Mouse (Mus musculus): ENCODE data around the gene Cnga1. TPM values are rescaled to one million over a fixed set of nuclear protein-coding genes. Genes with fewer than 3 reads are reported as not detected.
"Not testable (repeated sequence)": the region's sequence is repeated elsewhere in the genome, so short reads cannot be mapped to it uniquely, and the experiment has no call there.

Gene Cnga1
- polyA plus RNA-seq, 1 experiment from 2014 or later = not detected

DNA sequence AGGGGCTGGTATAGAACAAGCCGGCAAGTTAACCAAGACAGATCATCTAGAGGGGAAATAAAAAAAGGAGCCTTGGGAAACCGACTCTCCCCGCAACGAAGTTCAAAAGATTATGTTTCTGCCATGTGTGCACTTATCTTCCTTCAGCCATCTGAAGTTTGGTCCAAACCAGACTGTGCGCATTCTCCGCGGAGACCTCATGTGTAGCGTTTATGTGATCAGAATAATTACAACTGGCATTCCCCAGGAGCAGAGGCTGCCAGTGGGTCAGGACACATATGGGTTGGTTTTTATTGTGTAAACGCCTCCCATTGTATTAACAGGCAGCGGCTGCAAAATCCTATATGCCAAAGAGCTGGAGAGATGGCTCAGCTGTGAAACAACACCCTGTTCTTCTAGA is 64.5 kb downstream of the Cnga1 start:
- not testable (repeated sequence) for H3K36me3 ChIP-seq (ENCODE audit: control insufficient read depth, insufficient read depth, low read length); H3K27ac ChIP-seq (ENCODE audit: low read depth, low read length); H3K9me3 ChIP-seq (ENCODE audit: control insufficient read depth, low read length); H3K4me1 ChIP-seq (ENCODE audit: control insufficient read depth, insufficient read depth, low read depth, low read length); H3K4me3 ChIP-seq (ENCODE audit: low read length); H3K9ac ChIP-seq (ENCODE audit: low read depth, low read length); H3K27me3 ChIP-seq (replicated peaks; ENCODE audit: control insufficient read depth, insufficient read depth, low read length)
- ATAC-seq = peak; percentile 62; the same call in 1 of the 2 replicates
- H3K4me2 ChIP-seq (ENCODE audit: low read length) = peak overlapping the region; percentile 19; the same call in 1 of the 2 replicates
- WGBS = 25% methylated on average over 10 of the region's 10 CpGs

DNA sequence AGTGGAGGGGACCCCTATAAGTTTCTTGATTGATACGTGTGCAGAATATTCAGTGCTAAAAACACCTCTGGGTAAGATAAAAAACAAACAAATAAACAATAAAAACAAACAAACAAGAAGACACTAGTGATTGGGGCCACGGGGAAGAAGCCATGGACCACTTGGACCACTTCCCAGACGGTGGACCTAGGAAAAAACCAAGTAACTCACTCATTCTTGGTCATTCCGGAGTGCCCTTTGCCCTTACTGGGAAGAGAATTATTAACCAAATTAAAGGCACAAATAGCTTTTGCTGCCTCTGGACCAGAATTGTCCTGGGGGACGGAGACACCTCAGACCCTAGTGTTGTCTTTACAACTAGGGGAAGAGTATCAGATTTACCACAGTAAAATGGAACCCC is 78.5 kb downstream of the Cnga1 start:
- Histone ChIP-seq H3K4me2 (ENCODE audit: low read length) (no peak overlapping the region), H3K4me3 (ENCODE audit: low read length) (no peak overlapping the region), H3K27me3 (replicated peaks; ENCODE audit: control insufficient read depth, insufficient read depth, low read length) (no peaks in the 10 kb centered on the region), H3K4me1 (ENCODE audit: control insufficient read depth, insufficient read depth, low read depth, low read length) (no peaks in the 10 kb centered on the region), H3K9ac (ENCODE audit: low read depth, low read length) (no peak overlapping the region), H3K36me3 (ENCODE audit: control insufficient read depth, insufficient read depth, low read length) (no peaks in the 10 kb centered on the region), H3K9me3 (ENCODE audit: control insufficient read depth, low read length) (peaks cover 11% of the 10 kb centered on the region), H3K27ac (ENCODE audit: low read depth, low read length) (no peak overlapping the region)
- ATAC-seq = no peak
- WGBS = 85% methylated on average over 5 of the region's 5 CpGs

DNA sequence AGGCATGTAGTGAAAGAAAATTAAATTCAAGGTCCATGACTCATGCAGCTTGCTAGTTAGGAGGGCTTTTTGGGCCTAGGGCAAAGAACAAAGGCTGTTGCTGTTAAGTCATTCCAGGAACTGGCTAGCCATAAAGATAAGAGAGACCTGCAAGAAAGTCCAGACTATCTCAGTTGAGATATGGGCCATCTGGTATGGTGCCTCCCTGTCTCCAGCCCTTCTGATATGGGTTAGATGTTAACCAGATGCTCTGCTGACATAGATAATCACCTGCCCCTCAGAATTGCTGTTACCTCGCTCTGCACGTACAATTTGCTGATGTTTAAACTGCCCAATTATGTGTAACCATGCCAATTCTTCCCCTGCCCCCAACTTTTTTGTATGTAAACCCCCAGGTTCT is 80.9 kb downstream of the Cnga1 start:
- 95% methylated on average over 2 of the region's 2 CpGs for WGBS
- not testable (repeated sequence) for H3K4me3 ChIP-seq (ENCODE audit: low read length); H3K9ac ChIP-seq (ENCODE audit: low read depth, low read length)

DNA sequence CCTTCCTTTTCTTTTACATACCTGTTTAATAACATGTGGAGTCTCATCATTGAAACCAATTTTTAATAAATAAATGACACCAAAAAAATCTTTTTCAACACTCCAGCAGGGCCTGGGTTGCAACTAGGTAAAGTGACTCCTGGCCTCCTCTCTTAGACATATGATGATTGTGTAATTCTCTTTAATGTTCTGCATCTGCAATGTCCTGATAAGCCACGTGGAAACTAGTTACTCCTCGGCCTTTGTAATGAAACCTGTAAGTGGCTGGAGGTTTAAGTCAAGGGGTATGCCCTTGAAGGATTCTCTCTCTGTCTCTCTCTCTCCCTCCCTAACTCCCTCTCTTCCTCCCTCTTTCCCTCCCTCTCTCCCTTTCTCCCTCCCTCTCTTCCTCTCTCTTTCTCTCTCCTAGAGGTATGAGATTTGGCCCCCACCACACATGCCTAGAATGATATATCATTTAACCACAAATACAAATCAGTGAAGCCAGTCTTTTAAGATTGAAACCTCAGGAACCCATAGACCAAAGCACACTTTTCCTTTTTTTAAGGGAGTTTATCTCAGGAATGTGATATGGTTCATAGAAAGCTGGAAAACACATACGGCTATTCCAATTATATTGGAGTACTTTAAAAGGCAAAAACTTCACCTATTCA is 83.0 kb downstream of the Cnga1 start:
- Histone ChIP-seq H3K36me3 (ENCODE audit: control insufficient read depth, insufficient read depth, low read length) (no peaks in the 10 kb centered on the region), H3K4me3 (ENCODE audit: low read length) (no peak overlapping the region), H3K27me3 (replicated peaks; ENCODE audit: control insufficient read depth, insufficient read depth, low read length) (no peaks in the 10 kb centered on the region), H3K27ac (ENCODE audit: low read depth, low read length) (no peak overlapping the region), H3K4me1 (ENCODE audit: control insufficient read depth, insufficient read depth, low read depth, low read length) (peaks cover 6% of the 10 kb centered on the region), H3K9me3 (ENCODE audit: control insufficient read depth, low read length) (no peaks in the 10 kb centered on the region), H3K9ac (ENCODE audit: low read depth, low read length) (no peak overlapping the region), H3K4me2 (ENCODE audit: low read length) (no peak overlapping the region)
- 85% methylated on average over 3 of the region's 3 CpGs for WGBS
- ATAC-seq = no peak

More for the DNA sequence above, 80.9 kb downstream of the Cnga1 start:
- not testable (repeated sequence) for ATAC-seq; H3K27me3 ChIP-seq (replicated peaks; ENCODE audit: control insufficient read depth, insufficient read depth, low read length); H3K4me1 ChIP-seq (ENCODE audit: control insufficient read depth, insufficient read depth, low read depth, low read length); H3K4me2 ChIP-seq (ENCODE audit: low read length); H3K9me3 ChIP-seq (ENCODE audit: control insufficient read depth, low read length); H3K27ac ChIP-seq (ENCODE audit: low read depth, low read length); H3K36me3 ChIP-seq (ENCODE audit: control insufficient read depth, insufficient read depth, low read length)

- no peaks in the 10 kb centered on the region for H3K9me3 ChIP-seq (ENCODE audit: control insufficient read depth, low read length)
- peak within 1 kb of the TSS; percentile 98 for H3K4me3 ChIP-seq (ENCODE audit: low read length)
- H3K4me2 ChIP-seq (ENCODE audit: low read length) = peak within 1 kb of the TSS; percentile 79
- 0 out of 2 replicates have a peak, but pooled peaks cover 3% of the 10 kb centered on the region for H3K36me3 ChIP-seq (ENCODE audit: control insufficient read depth, insufficient read depth, low read length)
- no peaks in the 10 kb centered on the region for H3K27me3 ChIP-seq (replicated peaks; ENCODE audit: control insufficient read depth, insufficient read depth, low read length)
- peak within 1 kb of the TSS; percentile 80 for H3K27ac ChIP-seq (ENCODE audit: low read depth, low read length)
- H3K9ac ChIP-seq (ENCODE audit: low read depth, low read length) = peak within 1 kb of the TSS; percentile 95
- peaks cover 6% of the 10 kb centered on the region for H3K4me1 ChIP-seq (ENCODE audit: control insufficient read depth, insufficient read depth, low read depth, low read length)
- WGBS = under 1% methylated on average over 42 of the region's 42 CpGs
- peak; percentile 97 for ATAC-seq
Observed at GRCm38 (mm10) chr5:72559544-72560049, 84.5 kb downstream of the Cnga1 start, which contains the start of gene Nfxl1. Nfxl1 (minus strand) TSS chr5:72559684.

DNA sequence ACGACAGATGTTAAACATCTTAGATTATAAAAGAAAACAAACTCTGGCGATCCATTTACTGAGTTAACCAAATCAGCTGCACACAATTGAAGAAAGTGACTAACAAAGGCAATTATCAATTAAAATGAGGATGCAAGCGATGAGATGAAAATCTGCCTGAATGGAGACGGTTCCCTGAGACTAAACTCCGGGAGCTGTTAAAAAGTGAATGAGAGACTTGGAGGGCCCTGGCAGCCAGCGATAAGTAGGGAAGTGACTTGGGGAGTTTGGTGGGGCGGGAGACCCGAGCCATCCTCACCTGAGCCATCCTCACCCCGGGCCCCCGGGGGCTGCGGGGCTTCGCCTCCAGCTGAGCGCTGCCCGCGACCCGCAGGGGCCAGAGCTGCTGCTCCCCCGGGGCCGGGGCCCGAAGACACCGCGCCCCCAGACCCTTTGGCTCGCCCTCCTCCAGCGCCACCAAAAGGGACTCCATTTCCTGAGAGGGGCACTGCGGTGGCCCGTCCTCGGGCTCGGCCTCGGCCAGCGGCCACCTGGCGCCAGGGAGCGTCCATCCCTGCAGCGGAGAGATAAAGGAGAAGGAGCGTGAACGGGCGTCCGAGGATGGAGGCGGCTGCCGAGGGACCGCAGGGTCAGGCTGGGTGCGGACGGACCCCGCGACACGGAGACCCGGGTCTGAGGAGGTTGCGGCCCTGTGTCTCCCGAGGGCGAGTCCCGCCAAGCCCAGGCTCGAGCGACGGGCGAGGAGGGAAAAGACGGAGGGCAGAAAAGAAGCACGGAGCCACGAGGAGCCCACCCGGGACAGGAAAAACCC is 85.2 kb downstream of the Cnga1 start:
- no peaks in the 10 kb centered on the region for H3K9me3 ChIP-seq (ENCODE audit: control insufficient read depth, low read length)
- H3K4me3 ChIP-seq (ENCODE audit: low read length) = peak overlapping the region; percentile 98
- H3K4me2 ChIP-seq (ENCODE audit: low read length) = peak overlapping the region; percentile 79
- WGBS = under 1% methylated on average over 39 of the region's 57 CpGs
- no peaks in the 10 kb centered on the region for H3K27me3 ChIP-seq (replicated peaks; ENCODE audit: control insufficient read depth, insufficient read depth, low read length)
- H3K4me1 ChIP-seq (ENCODE audit: control insufficient read depth, insufficient read depth, low read depth, low read length) = peaks cover 6% of the 10 kb centered on the region
- H3K36me3 ChIP-seq (ENCODE audit: control insufficient read depth, insufficient read depth, low read length) = 0 out of 2 replicates have a peak, but pooled peaks cover 3% of the 10 kb centered on the region
- H3K9ac ChIP-seq (ENCODE audit: low read depth, low read length) = peak overlapping the region; percentile 95
- peak overlapping the region; percentile 80 for H3K27ac ChIP-seq (ENCODE audit: low read depth, low read length)
- peak; percentile 81 for ATAC-seq

- Histone ChIP-seq H3K9ac (ENCODE audit: low read depth, low read length) (no peak overlapping the region), H3K4me1 (ENCODE audit: control insufficient read depth, insufficient read depth, low read depth, low read length) (peaks cover 6% of the 10 kb centered on the region), H3K4me3 (ENCODE audit: low read length) (no peak overlapping the region), H3K27ac (ENCODE audit: low read depth, low read length) (no peak overlapping the region), H3K4me2 (ENCODE audit: low read length) (no peak overlapping the region), H3K9me3 (ENCODE audit: control insufficient read depth, low read length) (no peaks in the 10 kb centered on the region), H3K36me3 (ENCODE audit: control insufficient read depth, insufficient read depth, low read length) (peaks cover 3% of the 10 kb centered on the region; the same call in 1 of the 2 replicates), H3K27me3 (replicated peaks; ENCODE audit: control insufficient read depth, insufficient read depth, low read length) (no peaks in the 10 kb centered on the region)
- no peak for ATAC-seq
- whole genome bisulfite sequencing = 84% methylated on average over 3 of the region's 3 CpGs
Observed at GRCm38 (mm10) chr5:72556245-72556644, 87.8 kb downstream of the Cnga1 start.

Data from hindbrain, embryonic 16.5 days (tissue).